Mouse (Mus musculus): ENCODE data around the gene Atl2.

Gene Atl2

DNA sequence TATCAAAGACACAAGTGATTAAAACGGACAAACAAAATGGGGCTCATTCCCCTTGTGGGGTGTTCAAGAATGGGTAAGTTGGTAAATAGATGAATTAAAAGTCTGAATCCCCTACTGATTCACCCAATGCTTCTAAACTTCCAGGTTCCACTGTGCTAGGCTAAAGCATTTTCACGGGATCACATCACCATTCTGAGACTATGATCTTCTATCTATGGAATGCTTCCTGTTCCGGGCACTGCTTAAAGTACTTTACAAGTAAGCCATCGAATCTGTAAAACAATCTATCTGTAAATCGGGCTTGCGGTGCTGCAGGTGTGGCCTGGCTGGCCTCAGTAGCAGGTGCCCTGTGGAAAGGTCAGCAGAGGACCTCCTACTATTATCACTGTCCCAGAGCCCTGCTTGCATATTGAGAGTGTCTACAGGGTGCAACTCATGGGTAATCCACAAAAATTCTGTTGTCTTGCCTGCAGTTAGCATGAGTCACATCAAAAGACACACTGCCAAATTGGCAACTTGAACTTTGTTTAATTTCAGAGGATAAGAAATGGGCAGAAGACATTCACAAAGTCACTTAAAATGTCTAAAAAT lies 2.3 kb upstream of the Atl2 start:
- DNase-seq (ENCODE audit: low read depth): no peak

- no peak for DNase-seq (ENCODE audit: low read depth)
Observed at GRCm38 (mm10) chr17:79897666-79898065, 1.7 kb upstream of the Atl2 start.

DNA sequence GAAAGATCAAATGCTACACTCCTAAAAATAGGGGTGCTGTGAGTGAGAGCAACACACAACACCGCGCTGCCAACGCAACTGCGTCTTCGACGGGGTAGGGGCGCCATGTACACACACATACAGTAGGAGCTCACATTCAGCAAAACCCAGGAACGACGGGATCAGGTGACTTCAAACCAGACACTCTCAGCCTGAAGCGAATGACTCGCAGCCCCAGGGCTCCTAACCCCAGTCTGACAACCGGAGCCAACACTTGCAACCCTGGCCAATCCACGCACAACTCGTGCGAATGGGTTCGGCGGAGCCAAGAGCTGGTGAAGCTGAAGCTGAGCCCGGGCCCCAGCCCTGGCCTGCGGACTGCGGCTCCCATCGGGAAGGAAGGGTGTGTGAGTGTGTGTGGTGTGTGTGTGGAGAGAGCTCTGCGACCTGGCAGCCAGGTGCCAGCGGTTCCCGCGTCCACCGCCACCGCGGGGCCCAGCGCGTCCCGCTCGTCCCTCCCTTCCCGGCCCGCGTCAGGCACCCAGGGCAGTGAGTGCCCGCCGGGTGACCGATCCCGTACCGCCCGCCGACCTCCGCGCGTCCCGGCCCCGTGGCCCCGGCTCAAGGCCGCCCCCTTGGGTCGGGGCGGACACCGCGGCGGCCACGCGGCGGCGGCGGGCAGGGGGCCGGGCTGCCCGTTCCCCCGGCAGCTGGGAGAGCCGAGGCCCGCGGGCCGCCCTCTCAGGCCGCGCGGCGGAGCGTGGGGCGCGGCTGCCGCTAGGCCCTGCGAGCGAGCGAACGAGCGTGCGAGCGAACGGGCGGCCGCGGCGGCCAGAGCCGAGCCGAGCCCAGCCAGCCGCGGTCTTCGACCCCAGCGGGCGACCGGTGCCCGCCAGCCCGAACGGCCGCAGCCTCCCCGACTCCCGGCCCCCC lies 696 bp downstream of the Atl2 start:
- peak; percentile 56 for DNase-seq (ENCODE audit: low read depth)

GRCm38 (mm10) chr17:79894054-79894453 lies 1.9 kb downstream of the Atl2 start:
- DNase-seq (ENCODE audit: low read depth): no peak

DNA sequence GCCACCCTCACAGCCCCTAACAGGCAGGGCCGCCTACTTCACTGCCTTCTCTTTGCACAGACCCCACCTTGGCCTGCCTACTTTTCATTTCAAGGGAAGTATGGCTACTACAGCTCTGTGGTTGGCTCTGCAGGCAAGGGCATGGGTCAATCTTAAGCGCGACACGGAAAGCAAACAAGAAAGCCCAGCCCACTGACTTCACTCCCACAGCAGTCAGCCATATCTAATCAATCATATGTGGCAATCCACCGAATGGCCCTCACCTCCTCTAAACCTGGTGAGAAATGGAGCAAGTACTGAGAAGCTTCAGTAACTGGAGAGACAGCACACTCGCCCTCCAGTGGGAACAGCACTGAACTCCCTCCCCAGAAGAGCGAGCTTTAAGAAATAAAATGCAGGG lies 4.0 kb downstream of the Atl2 start:
- no peak for DNase-seq (ENCODE audit: low read depth)

DNA sequence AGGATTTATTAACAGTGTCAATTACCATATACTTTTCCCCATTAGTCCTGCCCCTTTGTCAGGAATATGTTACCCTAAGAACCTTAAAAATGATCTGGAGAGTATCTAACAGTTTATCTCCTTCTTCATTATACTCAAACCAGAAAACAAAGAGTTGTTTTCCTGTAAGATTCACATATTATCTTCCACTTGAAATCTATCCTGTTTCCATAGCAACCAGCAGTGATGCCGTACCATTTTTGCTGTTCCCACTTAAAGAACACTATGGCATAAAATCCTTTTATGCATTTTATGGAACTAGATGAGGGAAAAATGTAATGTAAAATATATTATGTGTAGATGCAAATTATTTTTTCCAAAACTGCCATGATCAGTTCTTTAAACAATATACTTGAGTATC lies 8.0 kb downstream of the Atl2 start:
- DNase-seq (ENCODE audit: low read depth): no peak

DNA sequence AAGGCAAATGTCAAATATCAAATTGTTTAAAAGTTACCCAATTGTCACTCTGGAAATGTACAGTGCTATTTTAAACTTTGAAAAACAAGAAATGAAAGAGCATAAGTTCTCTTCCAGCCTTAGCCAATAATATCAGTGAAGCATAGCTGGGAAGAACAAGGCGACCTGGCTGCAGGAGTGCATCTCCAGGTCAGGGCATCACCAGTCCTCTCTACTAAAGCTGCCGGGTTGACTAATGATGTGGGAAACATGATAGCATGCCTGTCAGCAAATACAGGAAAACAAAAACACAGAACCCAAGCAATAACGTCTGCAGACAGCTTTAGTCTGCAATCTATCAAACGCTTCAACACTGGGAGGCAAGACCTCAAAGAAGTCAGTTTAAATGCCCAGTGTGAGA lies 12.7 kb downstream of the Atl2 start:
- no peak for DNase-seq (ENCODE audit: low read depth)

- DNase-seq (ENCODE audit: low read depth): no peak
Observed at GRCm38 (mm10) chr17:79865027-79865426, 30.9 kb downstream of the Atl2 start.

- DNase-seq (ENCODE audit: low read depth): no peak
Observed at GRCm38 (mm10) chr17:79864503-79864902, 31.4 kb downstream of the Atl2 start.

DNA sequence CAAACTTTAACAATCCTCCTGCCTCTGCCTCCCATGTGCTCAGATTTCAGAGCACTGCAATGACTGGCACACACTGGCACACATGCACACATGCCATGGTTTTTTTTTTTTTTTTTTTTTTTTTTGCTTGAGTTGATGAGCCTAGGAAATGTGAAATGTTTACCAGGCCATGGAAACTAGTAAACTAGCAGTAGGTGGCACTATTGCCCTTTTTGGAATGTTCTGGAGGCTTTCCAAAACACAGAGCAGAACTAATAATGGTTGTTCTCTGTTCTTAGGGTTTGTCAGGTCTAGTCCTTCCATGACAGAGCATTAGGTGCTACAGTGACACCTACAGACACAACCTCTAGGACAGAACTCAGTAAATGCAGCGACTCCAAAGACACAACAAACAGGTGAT lies 33.9 kb downstream of the Atl2 start:
- DNase-seq (ENCODE audit: low read depth): peak; percentile 28

GRCm38 (mm10) chr17:79855533-79855932 lies 40.4 kb downstream of the Atl2 start:
- no peak for DNase-seq (ENCODE audit: low read depth)

DNA sequence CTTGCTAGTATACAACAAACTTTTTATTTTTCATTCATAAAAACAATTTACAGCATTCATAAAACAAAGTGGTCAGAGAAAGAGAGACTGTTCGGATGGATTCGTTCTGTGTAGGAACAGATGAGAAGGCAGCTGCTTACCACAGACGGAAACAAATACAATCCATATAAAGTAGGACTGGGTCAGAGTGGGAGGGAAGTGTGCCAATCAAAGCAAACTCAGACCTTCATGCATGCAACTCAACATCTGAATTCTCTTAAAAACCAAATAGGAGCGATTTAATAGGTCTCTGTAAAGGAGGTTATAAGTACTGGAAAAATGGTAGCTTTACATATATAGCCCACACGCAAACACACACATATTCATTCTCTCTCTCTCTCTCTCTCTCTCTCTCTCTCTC lies 47.5 kb downstream of the Atl2 start:
- DNase-seq (ENCODE audit: low read depth): no peak

DNA sequence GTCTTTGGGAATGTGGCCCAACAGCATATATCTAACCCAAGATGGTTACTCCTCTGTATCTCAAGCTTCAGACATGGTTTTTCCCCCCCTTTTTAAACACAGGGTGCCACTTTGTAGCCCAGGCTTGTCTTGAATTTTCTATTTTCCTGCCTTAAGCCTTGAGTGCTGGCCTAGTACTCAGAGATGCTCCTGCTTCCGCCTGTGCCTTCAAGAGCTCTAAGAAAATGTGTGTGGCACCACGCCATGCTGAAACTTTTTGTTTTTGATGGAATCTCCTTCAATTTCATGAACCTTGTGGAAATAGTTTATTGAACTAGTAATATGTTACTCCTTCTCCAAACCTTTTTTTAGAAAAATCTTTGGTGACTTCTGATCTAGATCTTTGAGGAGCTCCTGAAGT lies 49.7 kb downstream of the Atl2 start:
- DNase-seq (ENCODE audit: low read depth): no peak

DNA sequence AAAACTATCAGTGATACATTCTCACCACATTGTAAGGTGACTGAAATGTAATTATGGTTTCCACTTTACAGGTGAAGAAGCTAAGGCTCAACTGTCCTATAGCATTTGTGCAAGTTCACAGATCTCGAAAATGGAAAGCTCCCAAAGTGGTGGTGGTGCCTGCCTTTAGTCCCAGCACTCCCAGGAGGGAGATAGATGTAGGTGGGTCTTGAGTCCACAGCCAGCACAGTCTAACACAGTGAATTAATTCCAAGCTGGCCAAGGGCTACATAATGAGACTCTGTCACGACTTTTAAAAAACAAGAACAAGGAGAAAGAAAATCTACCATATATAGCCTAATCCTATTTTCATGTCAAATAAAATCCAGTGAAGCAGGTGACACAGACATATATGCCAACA lies 50.2 kb downstream of the Atl2 start:
- no peak for DNase-seq (ENCODE audit: low read depth)

- peak; percentile 46 for DNase-seq (ENCODE audit: low read depth)
Observed at GRCm38 (mm10) chr17:79840254-79841238, 55.4 kb downstream of the Atl2 start.

DNA sequence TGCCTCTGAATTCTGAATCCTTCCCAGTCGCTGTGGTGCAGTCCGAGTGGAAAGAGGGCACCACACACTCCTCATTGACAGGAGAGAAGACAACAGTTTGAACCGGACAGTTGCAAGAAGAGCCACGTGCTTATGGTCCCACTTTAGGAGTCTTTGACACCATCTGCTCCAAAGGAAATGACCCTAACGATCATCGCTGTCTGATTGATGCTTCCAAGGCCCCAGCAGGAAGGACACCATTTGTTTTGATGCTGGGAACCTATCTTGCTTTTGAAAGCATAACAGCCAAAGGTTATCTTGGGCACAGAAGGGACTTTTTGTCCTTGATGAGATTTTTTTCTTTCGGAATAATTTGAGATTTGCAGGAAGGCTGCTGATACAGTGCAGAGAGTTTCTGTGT lies 58.9 kb downstream of the Atl2 start:
- DNase-seq (ENCODE audit: low read depth): no peak

- DNase-seq (ENCODE audit: low read depth): no peak
Observed at GRCm38 (mm10) chr17:79835714-79836373, 60.1 kb downstream of the Atl2 start.

DNA sequence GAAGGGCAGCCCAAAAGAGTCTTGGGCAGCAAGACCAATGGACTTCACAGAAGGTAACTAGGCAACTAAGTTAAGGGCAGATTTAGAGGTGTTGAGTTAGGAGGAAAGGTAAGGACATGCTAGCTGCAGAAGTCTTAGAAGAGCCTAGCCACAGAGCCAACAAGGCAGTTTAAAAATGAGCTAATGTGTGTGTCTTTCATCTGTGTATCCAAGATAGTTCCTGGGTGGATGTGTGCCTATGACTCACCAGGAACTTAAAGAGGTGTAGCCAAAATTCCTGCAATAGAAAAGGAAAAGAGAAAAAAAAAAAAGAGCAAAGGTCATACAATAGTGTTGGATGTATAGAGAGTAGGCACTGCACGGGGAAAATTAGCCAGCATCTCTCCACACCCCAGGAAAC lies 63.6 kb downstream of the Atl2 start:
- DNase-seq (ENCODE audit: low read depth): no peak

- no peak for DNase-seq (ENCODE audit: low read depth)
Observed at GRCm38 (mm10) chr17:79826482-79827034, 69.4 kb downstream of the Atl2 start.

DNA sequence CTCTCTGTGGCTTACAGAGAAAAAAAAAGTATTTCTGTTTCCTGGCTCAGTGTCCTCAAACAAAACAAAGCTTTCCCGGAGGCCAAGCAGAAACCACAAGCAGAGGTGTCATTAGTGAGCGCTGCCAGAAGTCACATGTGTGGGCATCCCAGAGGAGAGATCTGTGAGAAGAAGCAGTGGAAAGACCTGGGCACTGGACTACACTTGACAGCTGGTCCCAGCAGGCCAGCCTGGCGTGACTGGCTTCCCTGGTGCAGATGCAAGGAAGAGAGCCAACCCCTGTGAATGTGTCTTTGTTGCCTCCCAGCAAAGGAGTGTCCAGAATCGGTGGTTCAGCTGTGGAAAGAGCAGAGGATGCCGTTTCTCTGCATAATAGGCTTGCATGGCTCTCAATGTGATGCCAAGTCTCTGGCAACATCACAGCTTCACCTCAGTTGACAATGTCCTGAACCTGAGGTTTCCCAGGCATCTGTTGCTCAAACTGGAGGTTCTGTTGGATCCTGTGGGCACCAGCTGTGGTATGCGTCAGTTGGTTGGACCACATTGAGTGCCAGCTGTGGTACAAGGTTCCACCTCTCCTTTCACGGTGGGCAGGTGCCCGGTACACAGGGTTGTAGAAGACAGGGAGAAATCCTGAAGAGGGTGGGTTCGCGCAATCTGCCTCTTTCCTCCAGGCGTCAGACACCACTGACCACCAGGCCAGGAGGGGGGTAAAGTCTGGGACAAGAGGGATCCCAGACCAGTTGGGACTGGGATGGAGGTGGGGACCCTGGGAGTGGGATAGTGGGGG lies 70.5 kb downstream of the Atl2 start:
- no peak for DNase-seq (ENCODE audit: low read depth)

GRCm38 (mm10) chr17:79824406-79824805 lies 71.5 kb downstream of the Atl2 start:
- DNase-seq (ENCODE audit: low read depth): no peak
